Mouse (Mus musculus) limb, embryonic 15.5 days (tissue): ENCODE results near the gene Uchl5. TPM values are rescaled to one million over a fixed set of nuclear protein-coding genes. Genes with fewer than 3 reads are reported as not detected.

Experiments
- ATAC-seq: fragments of 200-750 bp; cut with Nextera tagmentation; 2 replicates; pipeline ENCODE4 v1.8.0; 2017; ENCODE audit warnings: low read depth, moderate TSS enrichment; ENCODE audit not compliant: insufficient number of reproducible peaks, low FRiP score, low TSS enrichment
- H3K27ac ChIP-seq: fragments of 300-500 bp; sonication (generic); 2 replicates; pipeline ENCODE4 v1.5.1; 2015; ENCODE audit warnings: moderate library complexity, mild to moderate bottlenecking, inconsistent platforms
- H3K27me3 ChIP-seq: fragments of 300-500 bp; sonication (generic); 2 replicates; pipeline ENCODE4 v1.6.1; 2015; ENCODE audit warnings: inconsistent platforms
- H3K36me3 ChIP-seq: fragments of 300-500 bp; sonication (generic); 2 replicates; pipeline ENCODE4 v1.6.1; 2015; ENCODE audit warnings: inconsistent platforms
- H3K4me1 ChIP-seq: fragments of 300-500 bp; sonication (generic); 2 replicates; pipeline ENCODE4 v1.6.1; 2015; ENCODE audit warnings: inconsistent platforms
- H3K4me2 ChIP-seq: fragments of 300-500 bp; sonication (generic); 2 replicates; pipeline ENCODE4 v1.6.1; 2015; ENCODE audit warnings: mild to moderate bottlenecking, inconsistent platforms
- H3K4me3 ChIP-seq: fragments of 300-500 bp; sonication (generic); 2 replicates; pipeline ENCODE4 v1.5.1; 2015; ENCODE audit warnings: mild to moderate bottlenecking, inconsistent platforms
- H3K9ac ChIP-seq: fragments of 300-500 bp; sonication (generic); 2 replicates; pipeline ENCODE4 v1.6.1; 2015; ENCODE audit warnings: inconsistent platforms
- H3K9me3 ChIP-seq: fragments of 300-500 bp; sonication (generic); 2 replicates; pipeline ENCODE4 v1.6.1; 2016; ENCODE audit warnings: inconsistent platforms
- WGBS: fragments of 180-500 bp; shearing (Covaris S2); methylation state at CpG from one replicate; pipeline ENCODE4 v1.1.7; 2015; 5-methylcytosine and 5-hydroxymethylcytosine counted together
- polyA plus RNA-seq: library from polyadenylated mRNA; unstranded; fragments of >200 nt; fragmentation: Nextera tagmentation; extraction: Ambion mirVana; gene quantifications from 2 replicates; pipeline ENCODE4 v1.2.1, GENCODE M21; 2015

The Uchl5 gene
- polyA plus RNA-seq, 1 experiment from 2014 or later, result 78.6 TPM

DNA sequence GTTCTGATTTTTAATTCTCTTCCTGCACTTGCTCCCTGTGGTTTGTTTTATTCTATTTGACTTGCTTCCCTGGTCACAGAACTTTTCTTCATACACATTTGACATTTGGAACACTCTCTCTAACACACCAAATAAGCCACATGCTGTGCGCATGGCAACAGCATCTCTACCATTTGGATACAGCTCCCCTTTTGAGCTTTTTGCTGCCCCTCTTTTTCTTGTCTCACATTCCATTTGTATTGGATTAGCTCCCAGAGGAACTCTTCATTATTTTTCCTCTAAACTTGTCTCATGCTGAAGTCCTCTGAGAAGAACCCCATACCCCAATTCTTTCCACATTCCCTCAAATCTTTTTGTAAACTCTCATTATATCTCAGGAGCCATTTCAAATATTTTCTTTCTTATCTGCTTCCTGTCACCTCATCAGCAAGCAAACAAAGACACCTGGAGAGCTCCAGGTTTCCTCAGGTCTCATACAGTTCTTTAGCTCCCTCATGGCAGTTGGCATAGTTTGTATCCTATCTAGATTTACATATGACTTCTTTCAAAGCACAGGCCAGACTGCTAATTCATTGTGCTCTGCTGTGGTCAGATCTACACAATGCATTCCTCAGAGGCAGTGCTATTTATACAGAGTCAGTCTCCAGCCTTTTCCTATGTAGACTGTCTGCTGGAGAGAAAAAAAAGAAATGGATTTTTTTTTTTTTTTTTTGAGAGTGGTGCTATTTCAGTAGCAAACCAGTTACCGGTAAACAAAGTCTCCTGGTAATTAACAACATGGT is 43.2 kb downstream of the Uchl5 start:
- H3K4me3 ChIP-seq, result no peak overlapping the region
- H3K36me3 ChIP-seq, result no peaks in the 10 kb centered on the region
- WGBS, result 74% methylated on average over 2 of the region's 2 CpGs
- no peak for ATAC-seq
- H3K4me2 ChIP-seq, result no peak overlapping the region
- H3K27me3 ChIP-seq, result no peaks in the 10 kb centered on the region
- H3K4me1 ChIP-seq, result no peaks in the 10 kb centered on the region
- H3K9me3 ChIP-seq, result no peaks in the 10 kb centered on the region
- no peak overlapping the region for H3K27ac ChIP-seq
- H3K9ac ChIP-seq, result no peak overlapping the region

DNA sequence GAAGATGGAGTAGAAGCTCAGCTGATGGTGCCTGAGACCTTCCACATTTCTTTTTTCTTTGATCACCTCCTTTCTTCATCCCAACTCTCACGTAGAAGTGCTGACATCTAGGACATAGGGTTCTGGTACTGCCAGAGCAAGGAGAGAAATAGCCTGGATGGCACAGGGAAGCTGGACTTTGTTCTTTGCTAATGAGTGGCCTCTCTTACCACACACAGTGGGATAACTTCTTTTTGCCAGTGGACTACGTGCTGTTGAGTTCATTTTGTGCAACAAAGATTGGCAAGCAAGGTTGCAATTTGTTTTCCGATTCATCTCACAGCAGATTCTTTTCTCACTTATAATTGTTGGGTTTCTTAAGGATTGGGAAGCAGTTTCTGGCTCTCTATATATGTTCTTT is 45.6 kb downstream of the Uchl5 start:
- WGBS, result 90% methylated on average over 3 of the region's 3 CpGs
- H3K9ac ChIP-seq, result no peak overlapping the region
- no peak overlapping the region for H3K4me2 ChIP-seq
- no peak overlapping the region for H3K4me3 ChIP-seq
- no peaks in the 10 kb centered on the region for H3K4me1 ChIP-seq
- no peak overlapping the region for H3K27ac ChIP-seq
- ATAC-seq, result no peak
- H3K9me3 ChIP-seq, result no peaks in the 10 kb centered on the region
- H3K36me3 ChIP-seq, result no peaks in the 10 kb centered on the region
- no peaks in the 10 kb centered on the region for H3K27me3 ChIP-seq

DNA sequence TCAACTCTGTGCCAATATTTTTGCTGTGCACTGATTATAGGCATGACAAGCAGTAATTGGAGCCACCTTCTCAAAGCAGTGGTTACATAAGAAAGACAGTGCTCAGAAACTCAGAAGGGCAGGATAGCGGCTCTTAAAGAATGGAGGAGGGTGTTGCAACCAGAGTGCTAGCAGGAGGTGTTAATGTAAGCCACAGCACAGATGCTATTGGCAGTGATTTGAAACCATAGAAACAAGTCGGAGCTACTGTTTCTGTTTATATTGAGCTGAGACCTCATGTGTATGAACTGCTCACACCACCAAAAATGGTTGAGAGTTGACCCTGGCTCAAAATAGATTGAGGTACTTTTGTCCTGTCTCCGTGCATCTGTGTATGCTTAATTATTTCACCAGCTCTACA is 53.6 kb downstream of the Uchl5 start:
- Histone ChIP-seq H3K4me3 (no peak overlapping the region), H3K36me3 (no peaks in the 10 kb centered on the region), H3K27ac (no peak overlapping the region), H3K9ac (no peak overlapping the region), H3K9me3 (no peaks in the 10 kb centered on the region), H3K27me3 (no peaks in the 10 kb centered on the region), H3K4me2 (no peak overlapping the region), H3K4me1 (no peaks in the 10 kb centered on the region)
- 51% methylated on average over 3 of the region's 3 CpGs for WGBS
- no peak for ATAC-seq

DNA sequence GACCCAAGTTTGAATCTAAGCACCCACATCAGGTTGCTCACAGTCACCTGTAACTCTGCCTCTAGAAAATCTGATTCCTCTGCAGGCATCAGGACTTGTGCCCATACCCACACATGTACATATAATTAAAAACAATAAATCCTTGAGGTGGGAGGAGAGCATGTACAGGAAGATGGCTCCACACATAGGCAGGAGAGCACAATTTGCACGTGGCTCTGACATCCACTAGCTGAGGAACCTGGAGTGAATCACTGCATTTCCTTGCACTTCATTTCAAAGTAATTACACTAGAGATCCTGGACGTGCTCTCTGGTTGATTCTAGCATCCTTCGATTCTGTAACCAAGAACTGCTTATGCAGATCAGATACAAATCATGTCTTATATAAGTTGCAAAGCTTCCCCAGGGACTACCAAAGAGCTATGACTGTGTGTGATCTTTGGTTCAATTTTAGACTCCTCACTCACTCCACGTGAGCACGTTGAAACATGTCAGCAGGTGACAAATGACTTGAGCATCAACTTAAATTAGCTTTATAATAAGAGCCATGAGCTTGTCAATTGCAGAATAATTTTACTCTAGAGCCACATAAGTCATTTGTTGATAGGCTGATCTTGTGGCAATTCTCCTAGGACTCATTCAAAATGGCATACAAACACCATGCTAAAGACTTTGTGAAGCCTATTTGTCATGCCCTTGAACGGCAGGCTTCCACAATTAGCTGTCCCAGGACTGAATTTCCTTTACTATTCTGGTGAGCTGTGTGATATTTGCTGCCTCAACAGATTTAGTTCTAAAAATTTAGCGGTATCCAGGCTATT is 59.5 kb downstream of the Uchl5 start:
- Histone ChIP-seq H3K9ac (no peak overlapping the region), H3K4me2 (no peak overlapping the region), H3K4me3 (no peak overlapping the region), H3K9me3 (no peaks in the 10 kb centered on the region), H3K36me3 (no peaks in the 10 kb centered on the region), H3K4me1 (no peaks in the 10 kb centered on the region), H3K27ac (no peak overlapping the region), H3K27me3 (no peaks in the 10 kb centered on the region)
- ATAC-seq, result no peak
- 54% methylated on average over 7 of the region's 7 CpGs for WGBS

DNA sequence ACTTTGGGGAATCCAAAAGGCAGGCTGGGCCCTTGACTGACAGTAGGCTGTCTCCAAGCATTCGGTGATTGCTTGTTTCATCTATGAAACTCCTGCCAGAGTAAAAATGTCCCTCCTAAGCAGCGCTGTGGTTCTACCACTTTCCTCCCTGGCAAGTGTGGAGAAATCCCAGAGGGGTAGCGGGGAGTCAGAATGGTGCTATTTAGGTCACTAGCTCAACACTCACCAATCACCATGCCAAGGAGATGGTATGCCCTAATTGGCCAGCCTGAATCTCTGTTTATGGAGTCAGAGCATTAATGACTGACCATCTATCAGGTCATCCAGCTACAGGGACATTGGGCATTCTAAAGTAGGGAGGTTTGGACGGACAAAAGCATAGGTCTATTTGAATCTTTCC is 60.6 kb downstream of the Uchl5 start:
- Histone ChIP-seq H3K4me3 (no peak overlapping the region), H3K4me1 (no peaks in the 10 kb centered on the region), H3K4me2 (no peak overlapping the region), H3K9ac (no peak overlapping the region), H3K9me3 (no peaks in the 10 kb centered on the region), H3K27me3 (no peaks in the 10 kb centered on the region), H3K27ac (no peak overlapping the region), H3K36me3 (no peaks in the 10 kb centered on the region)
- 90% methylated on average over 4 of the region's 4 CpGs for WGBS
- ATAC-seq, result no peak

DNA sequence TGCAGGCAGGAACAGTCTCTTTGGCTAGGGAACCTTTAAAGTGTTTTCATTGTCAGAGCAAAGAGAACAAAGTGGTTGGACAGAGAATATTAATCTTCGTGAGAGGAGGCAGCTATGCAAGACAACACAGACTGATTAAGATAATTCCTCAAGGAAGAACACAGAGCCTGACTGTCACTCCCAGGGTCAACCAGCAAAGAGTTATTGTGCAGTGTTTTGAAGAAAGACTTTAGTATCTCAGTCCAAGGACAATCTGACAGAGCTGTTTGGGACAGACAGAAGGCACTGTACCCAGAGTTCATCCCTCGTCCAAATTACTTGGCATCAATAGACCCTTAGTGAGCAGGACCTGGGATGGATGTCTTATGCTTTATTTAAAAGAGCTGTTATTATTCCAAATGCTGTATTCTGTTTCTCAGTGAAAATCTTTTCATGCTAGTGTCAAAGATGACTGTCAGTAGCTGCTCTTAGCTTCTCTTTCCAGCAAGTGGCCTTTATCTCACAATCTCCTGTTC is 61.9 kb downstream of the Uchl5 start:
- no peak for ATAC-seq

DNA sequence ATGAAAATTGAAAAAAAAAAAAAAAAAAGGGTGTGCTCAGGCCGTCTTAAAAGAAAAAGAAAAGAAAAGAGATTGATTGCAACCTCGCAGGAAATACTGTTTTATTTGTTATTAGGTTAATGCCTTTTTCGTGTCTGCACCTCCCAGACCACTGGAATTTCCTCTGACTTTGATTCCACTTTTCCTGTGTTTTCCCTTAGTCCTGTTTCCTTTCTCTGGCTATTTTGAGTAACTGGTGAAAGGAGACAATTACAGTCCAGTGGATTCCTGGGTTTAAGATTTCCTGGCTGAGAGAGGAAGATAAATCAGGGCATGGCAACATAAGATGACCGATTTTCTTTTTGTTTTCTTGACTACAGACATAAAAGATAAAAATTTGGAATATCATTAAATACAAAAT is 75.3 kb downstream of the Uchl5 start:
- Histone ChIP-seq H3K36me3 (no peaks in the 10 kb centered on the region), H3K4me2 (no peak overlapping the region), H3K27me3 (no peaks in the 10 kb centered on the region), H3K27ac (no peak overlapping the region), H3K9ac (no peak overlapping the region), H3K9me3 (no peaks in the 10 kb centered on the region), H3K4me1 (no peaks in the 10 kb centered on the region), H3K4me3 (no peak overlapping the region)
- 37% methylated on average over 4 of the region's 4 CpGs for WGBS
- ATAC-seq, result no peak

More for the DNA sequence above, 61.9 kb downstream of the Uchl5 start:
- H3K4me3 ChIP-seq, result no peak overlapping the region
- H3K9ac ChIP-seq, result no peak overlapping the region
- WGBS, result 73% methylated on average over 2 of the region's 2 CpGs
- no peaks in the 10 kb centered on the region for H3K27me3 ChIP-seq
- no peak overlapping the region for H3K4me2 ChIP-seq
- H3K27ac ChIP-seq, result no peak overlapping the region
- H3K9me3 ChIP-seq, result no peaks in the 10 kb centered on the region
- H3K36me3 ChIP-seq, result no peaks in the 10 kb centered on the region
- no peaks in the 10 kb centered on the region for H3K4me1 ChIP-seq

DNA sequence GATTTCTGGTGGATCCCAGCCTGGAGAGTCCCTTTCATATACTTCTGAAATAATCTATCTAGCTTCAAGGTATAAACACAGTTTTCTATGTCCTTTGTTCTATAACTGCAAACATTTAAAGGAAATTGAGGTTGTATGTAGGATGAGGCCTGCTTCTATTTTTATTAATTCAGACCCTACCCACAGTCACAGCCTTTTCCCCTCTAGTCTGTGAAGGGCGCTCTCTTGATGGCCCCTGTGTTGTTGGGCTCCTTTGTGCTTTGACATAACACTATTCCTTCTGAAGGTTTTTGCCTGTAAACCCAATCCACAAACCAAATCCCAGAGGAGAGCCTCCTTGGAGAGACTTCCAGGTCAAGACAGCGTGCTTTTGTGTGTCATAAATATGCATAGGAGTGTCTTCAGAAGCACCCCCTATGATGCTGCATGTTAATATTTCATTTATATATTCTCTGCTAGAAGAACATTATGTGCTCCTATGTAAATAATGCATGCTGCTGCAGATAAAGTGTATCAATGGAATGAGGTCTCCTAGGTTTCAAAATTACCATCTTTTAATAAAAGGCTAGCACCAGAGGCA is 75.8 kb downstream of the Uchl5 start:
- H3K9me3 ChIP-seq, result no peaks in the 10 kb centered on the region
- H3K4me1 ChIP-seq, result no peaks in the 10 kb centered on the region
- WGBS, result 87% methylated on average over 2 of the region's 2 CpGs
- H3K27me3 ChIP-seq, result no peaks in the 10 kb centered on the region
- H3K36me3 ChIP-seq, result no peaks in the 10 kb centered on the region
- H3K27ac ChIP-seq, result no peak overlapping the region
- no peak overlapping the region for H3K9ac ChIP-seq
- H3K4me2 ChIP-seq, result no peak overlapping the region
- ATAC-seq, result no peak
- no peak overlapping the region for H3K4me3 ChIP-seq

DNA sequence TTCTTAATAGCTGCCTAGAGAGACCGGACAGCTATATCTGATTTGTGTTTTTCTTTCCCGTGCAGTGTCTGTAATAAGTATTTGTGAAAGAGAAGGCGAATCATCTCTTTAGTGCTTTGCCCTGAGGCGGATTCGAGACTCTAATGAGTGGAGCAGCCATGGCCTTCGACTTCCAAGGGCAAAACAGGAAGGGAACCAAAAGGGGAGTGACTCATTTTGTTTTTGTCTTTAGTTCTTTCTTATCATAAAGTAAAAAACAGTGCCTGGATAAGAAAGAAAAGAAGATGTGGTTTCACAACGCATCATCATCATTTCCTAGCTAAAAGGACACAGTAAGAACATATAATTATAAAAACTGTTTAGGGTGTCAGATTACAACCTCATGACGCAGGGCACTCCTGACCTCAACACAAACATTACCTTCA is 76.6 kb downstream of the Uchl5 start:
- H3K27me3 ChIP-seq, result no peaks in the 10 kb centered on the region
- no peak for ATAC-seq
- no peak overlapping the region for H3K4me2 ChIP-seq
- H3K9me3 ChIP-seq, result no peaks in the 10 kb centered on the region
- H3K4me3 ChIP-seq, result no peak overlapping the region
- no peak overlapping the region for H3K27ac ChIP-seq
- no peak overlapping the region for H3K9ac ChIP-seq
- WGBS, result 48% methylated on average over 8 of the region's 8 CpGs
- no peaks in the 10 kb centered on the region for H3K36me3 ChIP-seq
- H3K4me1 ChIP-seq, result no peaks in the 10 kb centered on the region

DNA sequence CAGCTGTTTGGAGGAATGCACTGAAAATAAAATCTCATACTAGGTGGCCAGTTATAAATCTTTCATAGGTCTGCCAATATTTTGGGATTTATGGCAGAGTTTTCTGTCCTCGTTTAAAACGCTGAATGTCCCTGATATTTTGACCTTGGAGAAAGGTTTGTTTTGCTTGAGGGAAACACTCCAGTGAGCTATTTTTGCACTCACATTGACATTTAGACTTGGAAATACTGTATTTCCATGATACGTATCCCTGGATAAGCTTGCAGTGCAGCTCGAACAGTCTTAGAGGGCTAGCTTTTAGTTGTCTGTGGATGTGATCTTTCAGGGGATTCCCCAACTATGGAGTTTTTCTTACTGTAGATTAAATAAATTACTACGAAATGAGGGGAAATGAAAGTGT is 78.6 kb downstream of the Uchl5 start:
- no peak for ATAC-seq
- H3K4me1 ChIP-seq, result no peaks in the 10 kb centered on the region
- 60% methylated on average over 5 of the region's 5 CpGs for WGBS

More for the DNA sequence above, 78.6 kb downstream of the Uchl5 start:
- Histone ChIP-seq H3K9me3 (no peaks in the 10 kb centered on the region), H3K4me3 (no peak overlapping the region), H3K9ac (no peak overlapping the region), H3K27ac (no peak overlapping the region; the same call in 1 of the 2 replicates), H3K36me3 (no peaks in the 10 kb centered on the region), H3K4me2 (no peak overlapping the region), H3K27me3 (no peaks in the 10 kb centered on the region)
